Mouse (Mus musculus): ENCODE data around the gene Fam57b.

GRCm38 (mm10) chr7:126853454-126853853 is 56.0 kb downstream of the Fam57b start:
- TF ChIP-seq CTCF (IDR thresholded peaks at IDR 0.05; ENCODE audit: low read depth): no peak
- no peak for TF ChIP-seq EP300 (IDR thresholded peaks at IDR 0.05; ENCODE audit: low read depth)

Measured in heart, postnatal 0 days (tissue).